Mouse (Mus musculus): Measurements from ENCODE around the gene Gimd1.

Gene Gimd1

GRCm38 (mm10) chr3:132629601-132630239 is at the start of gene Gimd1:
Gimd1 (plus strand) TSS chr3:132629820.
- DNase-seq (ENCODE audit: low spot score) = no peak

GRCm38 (mm10) chr3:132581198-132581597 is 48.4 kb upstream of the Gimd1 start:
- no peak for DNase-seq (ENCODE audit: low spot score)

GRCm38 (mm10) chr3:132582339-132582738 is 47.3 kb upstream of the Gimd1 start:
- DNase-seq (ENCODE audit: low spot score) = no peak

- DNase-seq (ENCODE audit: low spot score) = no peak
Measured at GRCm38 (mm10) chr3:132585122-132585972, 44.3 kb upstream of the Gimd1 start.

GRCm38 (mm10) chr3:132588146-132588545 is 41.5 kb upstream of the Gimd1 start:
- no peak for DNase-seq (ENCODE audit: low spot score)

- DNase-seq (ENCODE audit: low spot score) = no peak
Measured at GRCm38 (mm10) chr3:132590010-132590409, 39.6 kb upstream of the Gimd1 start.

GRCm38 (mm10) chr3:132590604-132591003 is 39.0 kb upstream of the Gimd1 start:
- no peak for DNase-seq (ENCODE audit: low spot score)

- no peak for DNase-seq (ENCODE audit: low spot score)
Measured at GRCm38 (mm10) chr3:132628741-132629140, 879 bp upstream of the Gimd1 start.

GRCm38 (mm10) chr3:132633261-132633660 is 3.6 kb downstream of the Gimd1 start:
- no peak for DNase-seq (ENCODE audit: low spot score)

- DNase-seq (ENCODE audit: low spot score) = no peak
Measured at GRCm38 (mm10) chr3:132637080-132637479, 7.5 kb downstream of the Gimd1 start.

GRCm38 (mm10) chr3:132644071-132644470 is 14.5 kb downstream of the Gimd1 start:
- no peak for DNase-seq (ENCODE audit: low spot score)

GRCm38 (mm10) chr3:132646814-132647213 is 17.2 kb downstream of the Gimd1 start:
- DNase-seq (ENCODE audit: low spot score) = no peak

- no peak for DNase-seq (ENCODE audit: low spot score)
Measured at GRCm38 (mm10) chr3:132649368-132649767, 19.7 kb downstream of the Gimd1 start.

GRCm38 (mm10) chr3:132650191-132650590 is 20.6 kb downstream of the Gimd1 start:
- DNase-seq (ENCODE audit: low spot score) = no peak

- no peak for DNase-seq (ENCODE audit: low spot score)
Measured at GRCm38 (mm10) chr3:132651776-132652175, 22.2 kb downstream of the Gimd1 start.

- DNase-seq (ENCODE audit: low spot score) = no peak
Measured at GRCm38 (mm10) chr3:132653959-132654358, 24.3 kb downstream of the Gimd1 start.

GRCm38 (mm10) chr3:132655955-132656354 is 26.3 kb downstream of the Gimd1 start:
- DNase-seq (ENCODE audit: low spot score) = no peak

- DNase-seq (ENCODE audit: low spot score) = no peak
Measured at GRCm38 (mm10) chr3:132677494-132677893, 47.9 kb downstream of the Gimd1 start.

- peak; percentile 84 for DNase-seq (ENCODE audit: low spot score)
Measured at GRCm38 (mm10) chr3:132683447-132684230, 54.0 kb downstream of the Gimd1 start, which contains the start of gene Tbck. Tbck (plus strand) TSS chr3:132684144.

- DNase-seq (ENCODE audit: low spot score) = no peak
Measured at GRCm38 (mm10) chr3:132684231-132684928, 54.8 kb downstream of the Gimd1 start, which contains the start of gene Aimp1. Aimp1 (minus strand) TSS chr3:132684370.

Measured in urinary bladder, postnatal 10 days (tissue).